Mouse (Mus musculus): ENCODE data around the gene Cdh5.

- TF ChIP-seq TAL1 (IDR thresholded peaks at IDR 0.05; ENCODE audit: low read length) (no peak), GATA1 (IDR thresholded peaks at IDR 0.05; ENCODE audit: low read length) (no peak)
Measured at GRCm38 (mm10) chr8:104078091-104078490, 23.3 kb upstream of the Cdh5 start.
